Mouse (Mus musculus): ENCODE measurements around the gene 0610037L13Rik. TPM values are rescaled to one million over a fixed set of nuclear protein-coding genes. Genes with fewer than 3 reads are reported as not detected.

Gene 0610037L13Rik
- total and polyA plus RNA-seq, 2 experiments from 2014 or later = 63.7 to 102 TPM

GRCm38 (mm10) chr4:107944141-107944540 is 54.5 kb downstream of the 0610037L13Rik start:
- H3K4me2 ChIP-seq (ENCODE audit: low read depth) = no peak overlapping the region
- DNase-seq = peak; percentile 52
- H3K4me1 ChIP-seq (ENCODE audit: insufficient read depth) = no peaks in the 10 kb centered on the region
- H3K9me3 ChIP-seq (ENCODE audit: low read length) = no peaks in the 10 kb centered on the region
- H3K36me3 ChIP-seq (ENCODE audit: insufficient read depth) = no peaks in the 10 kb centered on the region
- no peak overlapping the region for H3K27ac ChIP-seq (ENCODE audit: low read depth, low read length)
- ATAC-seq = peak; percentile 16; the same call in 1 of the 2 replicates
- WGBS = 72% methylated on average over 2 of the region's 2 CpGs
- H3K27me3 ChIP-seq (ENCODE audit: insufficient read depth, low read length) = no peaks in the 10 kb centered on the region
- H3K9ac ChIP-seq = no peak overlapping the region
- no peak for TF ChIP-seq CTCF (IDR thresholded peaks at IDR 0.05; ENCODE audit: low read depth)
- H3K4me3 ChIP-seq (ENCODE audit: low read depth, low read length) = no peak overlapping the region

Other genes starting within 250 kb of the 0610037L13Rik start
- gene Dmrtb1, start 205.6 kb upstream of the 0610037L13Rik start, total RNA-seq (2014; rRNA removed) = 9.6 and 14.0 TPM in 2 replicates
- 13.6 and 21.7 TPM in 2 replicates for gene Dmrtb1, start 205.6 kb upstream of the 0610037L13Rik start, polyA plus RNA-seq (2015; fragmentation: Nextera tagmentation; extraction: Ambion mirVana)
- gene Lrp8, start 87.6 kb upstream of the 0610037L13Rik start, total RNA-seq (2014; rRNA removed) = 60.7 and 90.2 TPM in 2 replicates
- 21.9 and 38.3 TPM in 2 replicates for gene Lrp8, start 87.6 kb upstream of the 0610037L13Rik start, polyA plus RNA-seq (2015; fragmentation: Nextera tagmentation; extraction: Ambion mirVana)
- gene Magoh, start 10.1 kb upstream of the 0610037L13Rik start, total RNA-seq (2014; rRNA removed) = 49.8 and 64.5 TPM in 2 replicates
- 138 and 180 TPM in 2 replicates for gene Magoh, start 10.1 kb upstream of the 0610037L13Rik start, polyA plus RNA-seq (2015; fragmentation: Nextera tagmentation; extraction: Ambion mirVana)
- gene Cpt2, start 33.8 kb downstream of the 0610037L13Rik start, total RNA-seq (2014; rRNA removed) = 5.5 and 9.5 TPM in 2 replicates
- gene Cpt2, start 33.8 kb downstream of the 0610037L13Rik start, polyA plus RNA-seq (2015; fragmentation: Nextera tagmentation; extraction: Ambion mirVana) = 8.8 and 9.7 TPM in 2 replicates
- 0.15 TPM in 1 of 2 replicates, not detected in the other for gene Slc1a7, start 78.5 kb downstream of the 0610037L13Rik start, total RNA-seq (2014; rRNA removed)
- 0.10 TPM in 1 of 2 replicates, not detected in the other for gene Slc1a7, start 78.5 kb downstream of the 0610037L13Rik start, polyA plus RNA-seq (2015; fragmentation: Nextera tagmentation; extraction: Ambion mirVana)
- 2.4 and 2.5 TPM in 2 replicates for gene Podn, start 206.6 kb downstream of the 0610037L13Rik start, total RNA-seq (2014; rRNA removed)
- gene Podn, start 206.6 kb downstream of the 0610037L13Rik start, polyA plus RNA-seq (2015; fragmentation: Nextera tagmentation; extraction: Ambion mirVana) = 0.59 and 1.1 TPM in 2 replicates

Data from forebrain, postnatal 0 days (tissue).